Mouse (Mus musculus) embryo, embryonic 11.5 days (tissue): ENCODE data around the gene Gstm1.
A peak's percentile ranks its signal among the peaks of the same experiment; 100 is the strongest.
"Not testable (repeated sequence)": the region's sequence is repeated elsewhere in the genome, so short reads cannot be mapped to it uniquely, and the experiment has no call there.

Experiments used
- DNase-seq: peaks from one replicate; pipeline ENCODE4 v3.0.0-alpha.2; 2012; ENCODE audit warnings: low read depth, low spot score

Gene Gstm1

DNA sequence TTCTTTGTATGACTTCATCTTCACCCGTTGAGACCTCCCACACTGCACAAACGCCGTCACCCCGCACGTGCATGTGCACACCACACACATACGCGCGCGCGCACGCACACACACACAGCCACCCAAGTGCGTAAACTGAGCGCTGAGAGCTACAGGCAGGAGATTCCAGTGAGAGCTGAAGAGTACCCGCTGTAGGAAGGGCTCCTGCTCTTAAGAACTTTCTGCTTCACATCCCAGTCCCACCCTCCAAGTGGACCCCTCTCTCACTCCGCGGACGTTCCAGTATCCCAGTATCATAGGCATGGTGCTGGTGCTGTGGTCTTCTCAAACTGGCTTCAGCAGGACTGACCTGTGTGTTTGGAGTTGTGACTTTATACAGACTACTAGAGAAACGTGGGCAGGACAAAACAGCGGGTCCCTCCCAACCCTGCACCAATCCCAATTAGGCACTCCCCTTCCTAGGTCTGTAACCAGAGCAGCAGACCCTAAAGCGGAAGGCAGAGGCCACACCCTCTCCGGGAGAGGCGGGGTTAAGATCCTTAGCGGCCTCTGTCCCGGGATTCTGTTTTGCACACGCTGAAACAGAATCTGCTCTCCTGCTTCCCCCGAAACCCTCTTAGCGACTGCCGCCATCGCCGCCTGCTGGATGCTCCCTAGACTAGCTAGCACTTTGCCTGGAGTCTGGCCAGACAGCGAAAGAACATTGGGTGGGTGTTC is at the start of gene Gstm1:
Gstm1 (minus strand) TSS at position 501 of the 717 bp plus-strand sequence.
- DNase-seq: peak; percentile 93

DNA sequence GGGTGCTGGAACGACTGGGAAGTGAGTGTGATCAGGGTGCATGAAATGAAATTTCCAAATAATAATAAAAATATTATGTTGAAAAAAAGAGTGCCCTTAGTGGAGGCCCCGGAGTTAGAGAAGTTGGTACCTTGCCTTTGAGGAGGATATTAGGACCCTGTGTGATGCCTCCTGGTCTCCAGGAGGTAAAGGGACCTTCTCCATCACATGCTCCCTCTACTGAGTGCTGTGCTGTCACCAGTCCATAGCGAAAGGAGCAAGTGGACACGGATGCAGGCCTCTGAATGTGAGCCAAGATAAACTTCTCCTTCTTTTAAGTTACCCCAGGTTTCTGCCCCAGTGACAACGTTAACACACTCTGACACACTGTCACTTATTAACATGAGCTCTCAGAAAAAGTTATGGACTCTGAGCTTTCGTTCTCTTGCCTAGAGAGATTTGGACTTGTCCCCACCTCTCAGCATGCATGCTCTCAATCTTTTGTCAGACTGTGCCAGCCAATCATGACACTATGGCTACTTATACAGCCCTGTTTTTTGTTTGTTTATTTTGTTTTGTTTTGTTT is 49.7 kb upstream of the Gstm1 start:
- DNase-seq: no peak

DNA sequence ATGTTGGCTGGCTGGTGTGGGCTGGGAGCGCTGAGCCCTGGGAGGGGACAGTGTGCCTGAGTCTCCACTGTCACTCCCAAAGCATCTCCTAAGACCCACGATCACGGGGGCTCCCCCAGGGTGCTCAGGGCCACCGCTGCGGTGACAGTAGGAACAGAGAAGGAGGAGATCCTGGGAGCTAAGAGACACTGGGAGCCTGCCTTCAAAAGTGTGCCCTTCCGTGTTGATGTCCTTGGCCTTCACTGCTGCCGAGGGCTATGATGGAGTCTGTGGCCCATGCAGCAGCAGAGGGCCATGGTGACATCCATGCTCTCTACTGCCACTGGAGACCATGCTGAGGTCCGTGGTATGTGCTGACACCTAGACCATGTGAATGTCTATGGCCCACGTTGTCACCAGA is 47.8 kb upstream of the Gstm1 start:
- DNase-seq: no peak

DNA sequence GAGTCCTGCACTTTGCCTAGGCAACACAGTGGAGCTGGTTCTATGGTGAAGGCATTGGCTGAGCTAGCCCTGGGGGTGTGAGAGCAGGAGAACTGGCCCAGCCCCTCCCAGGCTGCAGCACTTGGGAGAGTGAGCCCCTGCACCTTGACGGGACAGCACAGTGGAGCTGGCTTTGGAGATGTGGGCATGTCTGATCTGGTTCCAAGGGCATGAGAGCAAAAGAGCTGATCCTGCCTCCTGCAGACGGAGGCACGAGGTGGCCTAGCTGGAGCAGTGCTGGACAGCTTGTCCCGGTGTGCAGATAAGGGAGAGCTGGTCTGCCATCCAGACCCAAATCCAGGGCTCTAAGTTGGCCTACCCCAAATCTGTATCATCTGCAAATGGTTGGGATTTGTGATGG is 46.9 kb upstream of the Gstm1 start:
- no peak for DNase-seq

DNA sequence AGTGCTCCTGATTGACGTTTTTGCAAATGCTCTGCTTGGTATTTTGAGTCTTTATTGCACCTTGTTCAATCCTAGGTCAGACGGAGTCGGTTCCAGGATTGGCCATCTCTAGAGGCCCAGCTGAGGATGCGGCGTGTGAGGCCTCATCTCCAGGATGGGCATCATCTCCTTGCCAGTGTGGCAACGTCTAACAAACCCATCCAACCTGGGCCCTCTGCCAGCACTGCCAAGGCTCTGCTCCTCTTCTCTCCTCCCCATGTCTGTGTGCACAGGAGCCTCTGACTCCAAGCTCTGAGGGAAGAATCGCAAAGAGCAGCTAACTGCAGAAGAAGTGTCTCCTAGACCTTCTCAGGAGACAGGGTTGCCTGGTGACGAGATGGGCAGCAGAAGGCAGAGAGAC is 44.9 kb upstream of the Gstm1 start:
- DNase-seq: no peak

DNA sequence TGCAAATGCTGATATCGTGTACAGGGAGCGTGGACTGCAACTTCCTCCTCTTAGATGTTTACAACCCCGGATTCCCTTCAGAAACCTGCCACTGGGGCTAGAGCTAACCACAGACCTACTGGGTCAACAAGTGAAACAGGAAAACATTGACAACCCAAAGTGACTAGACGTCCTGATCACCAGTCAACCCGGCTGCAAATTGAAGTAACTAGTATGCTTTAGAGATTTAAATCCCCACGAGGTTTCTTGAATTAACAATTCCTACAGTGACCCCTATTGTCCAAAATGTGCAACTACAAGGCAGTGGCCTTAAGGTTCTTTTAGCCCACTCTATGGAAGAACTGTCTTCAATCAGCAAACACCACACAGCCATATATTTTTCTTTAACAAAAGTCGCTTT is 43.6 kb upstream of the Gstm1 start:
- DNase-seq: no peak

DNA sequence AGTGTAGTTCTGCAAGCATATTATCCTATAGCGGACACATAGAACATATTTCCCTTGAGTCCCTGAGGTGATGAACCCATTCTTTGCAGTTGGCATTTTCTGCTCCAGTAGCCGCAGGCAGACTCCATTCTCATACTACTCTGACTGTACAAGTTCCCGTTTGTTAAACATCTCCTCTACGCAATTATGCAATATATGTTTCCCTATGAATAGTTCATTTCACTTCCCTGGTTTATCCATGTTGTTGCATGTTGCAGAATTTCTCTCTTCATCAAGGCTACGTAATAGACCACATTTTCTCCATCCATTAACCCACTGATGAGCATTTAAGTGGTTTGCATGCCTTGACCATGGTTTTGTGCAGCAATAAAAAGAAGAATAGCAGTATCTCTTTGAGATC is 32.7 kb upstream of the Gstm1 start:
- DNase-seq: no peak

DNA sequence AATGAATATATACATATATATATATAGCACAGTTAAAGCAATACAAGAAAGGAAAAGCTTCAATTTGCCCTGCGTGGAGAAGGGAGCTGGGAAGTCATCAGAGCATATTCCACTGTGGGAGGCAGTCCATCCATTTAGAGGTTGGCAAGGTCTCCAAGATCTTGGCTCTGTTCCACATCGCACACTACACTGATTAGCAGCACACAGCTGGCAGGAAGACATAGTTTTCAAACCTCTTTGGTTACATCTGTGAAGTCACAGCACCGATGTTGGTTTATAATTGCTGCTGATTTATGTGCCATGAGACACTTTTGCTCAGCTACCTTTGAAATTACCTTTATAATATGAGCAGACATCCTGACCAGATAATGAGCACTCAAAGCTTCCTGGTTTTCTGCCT is 30.5 kb upstream of the Gstm1 start:
- DNase-seq: no peak

DNA sequence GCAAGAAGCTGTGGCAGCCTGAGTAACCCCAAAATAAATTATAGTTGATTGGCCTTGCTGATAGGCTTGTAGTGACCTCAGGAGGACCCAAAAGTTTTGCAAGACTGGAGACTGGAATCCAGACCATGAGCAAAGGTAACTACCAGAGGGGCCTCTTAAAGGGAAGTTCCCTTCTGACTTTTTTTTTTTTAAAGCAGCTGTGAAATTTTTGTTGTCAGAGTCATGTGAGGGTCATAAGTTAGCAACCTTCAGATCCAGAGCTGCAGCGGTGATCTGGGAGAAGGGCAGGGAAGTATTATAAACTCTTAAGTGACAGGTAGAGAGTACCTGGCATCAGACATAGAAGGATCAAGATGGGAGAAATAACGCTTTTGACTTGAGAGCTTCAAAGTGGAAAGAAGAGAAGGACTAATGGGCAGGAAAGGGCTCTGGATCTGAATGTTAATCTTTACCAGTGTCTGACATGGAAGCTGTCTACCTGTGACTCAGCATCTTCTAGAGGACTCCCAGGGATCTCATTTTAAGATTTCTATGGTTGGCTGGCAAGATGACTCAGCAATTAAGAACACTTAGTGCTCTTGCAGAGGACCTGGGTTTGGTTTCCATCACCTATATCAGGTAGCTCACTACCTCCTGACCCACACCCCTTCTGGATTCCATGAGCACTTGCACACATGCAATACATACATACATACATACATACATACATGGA is 29.3 kb upstream of the Gstm1 start:
- no peak for DNase-seq

DNA sequence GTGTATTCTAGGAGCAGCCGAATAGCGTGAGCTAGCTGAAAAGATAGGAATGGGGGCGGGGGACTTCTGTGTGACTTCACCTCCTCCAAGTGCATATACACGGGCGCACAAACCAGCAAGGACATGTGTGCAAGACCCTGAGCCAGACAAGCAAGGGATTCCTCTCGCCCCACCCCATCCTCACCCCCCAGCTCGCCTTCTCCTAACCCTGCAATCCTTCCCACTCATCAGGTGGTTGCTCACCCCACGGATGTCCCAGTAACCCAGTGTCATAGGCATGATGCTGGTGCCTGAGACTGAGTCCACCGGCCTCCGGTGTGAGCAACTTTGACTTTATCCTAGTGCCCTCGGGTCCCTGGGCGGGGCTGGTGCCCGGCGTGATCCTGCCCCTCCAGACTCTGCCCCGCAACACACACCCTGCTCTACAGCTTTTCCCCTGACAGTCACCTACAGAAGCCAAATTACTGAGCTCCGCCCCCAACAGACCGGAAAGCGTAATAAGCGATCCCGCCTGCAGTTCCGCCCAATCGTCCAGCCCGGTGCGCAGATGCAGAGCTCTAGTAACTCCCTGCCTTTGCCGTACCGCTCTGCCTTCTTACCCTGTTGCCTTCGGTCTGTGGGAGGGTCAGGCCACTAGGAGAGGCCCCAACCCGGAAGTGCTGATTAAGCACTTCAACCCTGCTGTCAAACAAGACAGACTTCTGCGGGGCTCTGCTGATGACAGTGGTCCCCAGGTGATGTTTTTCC is 26.8 kb upstream of the Gstm1 start, which contains the start of gene Gstm4:
Gstm4 (minus strand) TSS at position 501 of the 747 bp plus-strand sequence.
- DNase-seq: peak; percentile 64

DNA sequence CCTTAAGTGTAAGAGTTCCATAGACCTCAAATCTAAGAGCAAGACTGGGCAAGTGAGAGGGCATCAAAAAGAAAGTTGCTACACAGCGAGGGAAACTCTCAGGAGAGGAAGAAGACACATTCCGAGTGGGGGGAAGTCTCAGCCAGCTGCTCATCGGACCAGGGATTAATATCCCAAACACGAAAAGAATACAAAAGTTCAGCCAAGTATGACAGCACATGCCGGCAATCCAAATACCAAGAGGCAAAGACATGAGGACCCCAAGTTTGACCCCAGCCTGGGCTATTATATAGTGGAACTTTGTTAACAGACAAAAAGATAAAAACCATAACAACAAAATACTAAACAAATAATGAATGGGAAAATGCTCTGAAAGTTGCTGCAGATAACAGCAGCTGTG is 15.4 kb upstream of the Gstm1 start:
- DNase-seq: no peak

DNA sequence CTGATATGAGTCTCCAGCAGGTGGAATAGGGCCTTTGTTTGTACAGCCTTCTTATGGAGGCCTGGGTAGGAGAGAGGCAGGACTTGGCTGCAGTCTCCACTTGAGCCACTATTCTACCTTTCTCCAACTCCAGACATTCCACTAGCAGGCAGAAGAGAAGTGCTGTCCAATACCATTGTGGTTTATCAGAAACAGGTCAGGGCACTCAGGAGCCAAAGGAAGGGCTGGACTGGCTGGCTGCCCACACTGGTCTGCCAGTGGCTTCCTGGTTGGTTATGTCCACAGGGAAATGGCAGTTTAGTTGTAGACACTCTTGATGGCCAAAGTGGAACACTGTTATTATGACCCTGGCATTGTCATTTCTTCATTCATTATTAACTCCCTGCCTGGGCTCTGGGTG is 14.3 kb upstream of the Gstm1 start:
- no peak for DNase-seq

DNA sequence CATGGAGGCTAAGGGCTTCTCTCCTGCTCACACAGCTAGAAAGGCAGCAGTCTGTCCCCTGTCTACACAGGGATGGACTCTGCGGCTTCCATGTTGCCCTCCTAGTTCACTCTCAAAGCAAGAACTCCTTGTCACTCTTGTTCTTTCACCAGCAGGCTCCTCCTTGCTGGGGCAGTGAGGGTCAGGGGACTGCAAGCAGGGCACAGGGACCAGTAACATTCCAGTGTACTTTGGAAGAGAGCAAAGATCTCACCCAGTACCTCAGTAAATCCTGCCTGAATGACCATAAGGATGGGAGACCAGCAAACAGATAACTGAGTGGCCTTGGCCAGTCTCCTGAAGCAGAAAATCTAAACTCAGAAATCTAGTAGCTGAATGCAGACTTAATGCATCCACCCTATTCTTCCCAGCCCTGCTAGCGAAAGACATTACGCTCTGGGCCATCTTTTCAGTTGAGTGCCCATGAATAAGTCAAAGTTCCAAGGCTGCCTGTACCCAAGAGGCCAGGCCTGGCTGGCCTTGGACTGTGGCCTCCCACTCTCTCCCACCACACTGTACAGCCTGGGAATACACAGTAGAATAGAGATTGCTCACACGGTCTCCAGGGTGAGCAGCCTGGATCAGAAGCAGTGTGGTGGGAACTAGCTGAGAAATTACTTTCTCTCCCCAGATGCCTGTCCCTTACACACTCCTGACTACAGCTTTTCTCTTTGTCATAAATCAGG is 11.0 kb upstream of the Gstm1 start:
- no peak for DNase-seq

DNA sequence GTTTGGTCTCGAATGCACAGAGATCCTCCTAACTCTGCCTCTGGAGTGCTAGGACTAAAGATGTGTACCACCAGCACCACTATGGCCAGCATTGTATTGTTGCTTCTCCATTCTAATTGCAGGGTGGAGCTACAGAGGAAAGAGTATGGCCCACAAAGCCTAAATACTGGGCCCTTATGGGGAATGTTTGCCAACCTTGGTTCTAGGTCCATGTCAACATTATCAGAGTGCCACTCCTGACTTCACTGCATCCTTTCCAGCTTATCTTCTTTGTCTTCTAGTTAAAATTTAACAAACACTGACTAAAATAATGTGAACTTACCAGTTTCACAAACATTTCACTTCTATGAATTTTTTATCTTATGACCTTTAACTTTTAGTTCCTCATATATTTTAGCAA is 8.8 kb upstream of the Gstm1 start:
- no peak for DNase-seq

DNA sequence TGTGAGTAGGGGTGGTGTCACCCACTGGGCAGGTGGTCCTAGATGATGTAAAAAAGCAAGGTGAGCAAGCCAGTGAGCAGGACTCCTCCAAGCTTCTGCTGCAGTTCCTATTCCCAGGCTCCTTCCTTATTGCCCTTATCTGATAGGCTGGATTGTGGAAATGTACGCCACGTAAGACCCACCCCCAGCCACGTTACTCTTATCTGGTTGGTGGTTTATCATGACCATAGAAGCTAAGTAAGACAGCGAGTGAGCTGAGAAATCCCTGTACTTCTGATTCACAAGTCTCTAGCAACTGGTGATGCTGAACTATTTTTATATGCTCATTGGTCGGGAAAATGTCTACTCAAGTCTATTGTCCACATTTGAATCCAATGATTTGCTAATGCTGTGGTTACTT is 8.3 kb upstream of the Gstm1 start:
- DNase-seq: no peak

DNA sequence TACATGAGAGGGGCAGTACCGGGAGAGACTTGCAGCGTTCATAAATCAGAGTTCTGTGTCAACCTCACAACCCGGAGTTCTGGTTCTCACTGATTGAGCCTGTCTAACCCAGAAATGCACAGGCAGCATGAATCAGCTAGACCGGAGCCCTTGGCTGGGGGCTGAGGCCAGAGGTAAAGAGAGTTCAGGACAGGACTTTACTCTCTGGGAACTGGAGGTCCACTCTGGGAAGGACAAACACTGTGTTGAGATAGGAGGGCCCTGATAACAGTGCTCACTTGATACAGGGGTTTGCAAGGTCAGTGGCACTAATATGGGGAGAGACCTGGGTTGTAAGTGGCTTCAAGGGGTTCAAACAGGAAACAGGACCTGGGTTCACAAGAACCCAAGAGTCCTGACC is 7.5 kb upstream of the Gstm1 start:
- no peak for DNase-seq

DNA sequence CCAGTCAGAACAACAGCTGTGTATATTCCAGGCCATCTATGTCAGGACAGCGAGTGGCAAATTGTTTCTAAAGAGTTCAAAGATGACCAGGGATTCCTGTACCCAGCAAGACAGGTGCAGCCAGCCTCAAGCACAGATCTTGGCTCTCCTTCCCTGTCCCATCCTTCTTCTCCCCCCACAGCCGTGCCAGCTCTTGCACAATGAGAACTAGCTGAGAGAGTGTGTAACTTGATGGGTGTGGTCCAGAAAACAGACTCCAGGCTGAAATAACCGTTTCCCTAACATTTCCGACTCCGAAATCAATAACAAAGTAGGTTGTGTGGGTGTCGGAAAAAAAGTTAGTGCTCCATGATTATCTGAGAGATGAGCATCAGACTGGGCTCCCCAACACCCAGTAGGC is 4.9 kb upstream of the Gstm1 start:
- no peak for DNase-seq

DNA sequence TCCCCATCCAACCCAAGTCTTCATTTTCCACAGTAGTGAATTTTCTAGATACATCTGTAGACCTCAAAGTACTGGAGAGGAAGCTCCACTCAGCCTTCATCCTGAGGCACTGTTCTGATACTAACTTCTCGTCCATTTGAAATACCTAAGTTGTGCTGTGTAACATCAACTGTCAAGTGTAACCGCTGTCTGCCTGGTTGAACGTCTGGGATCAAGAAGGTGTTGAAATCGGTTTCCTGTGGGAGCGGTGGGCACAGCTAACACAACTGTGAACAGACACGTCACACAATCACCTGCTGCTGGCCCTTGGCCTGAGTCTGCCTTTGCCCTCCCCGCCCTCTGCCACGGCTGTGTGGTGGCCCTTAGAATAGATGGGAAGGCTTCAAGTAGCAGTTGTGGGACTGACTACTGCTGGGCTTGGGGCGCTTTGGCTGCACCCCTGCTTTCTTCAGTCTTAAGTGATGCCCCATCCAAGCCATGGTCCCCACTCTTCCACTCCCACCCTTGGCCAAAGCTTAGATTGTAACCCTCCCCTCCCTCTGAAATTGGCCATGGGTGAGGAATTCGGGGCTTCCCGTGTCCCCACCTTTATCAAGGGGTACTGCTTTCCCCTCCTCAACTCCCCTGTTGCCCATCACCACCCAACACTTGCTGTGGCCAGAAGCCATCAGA is 2.7 kb upstream of the Gstm1 start:
- DNase-seq: not testable (repeated sequence)

DNA sequence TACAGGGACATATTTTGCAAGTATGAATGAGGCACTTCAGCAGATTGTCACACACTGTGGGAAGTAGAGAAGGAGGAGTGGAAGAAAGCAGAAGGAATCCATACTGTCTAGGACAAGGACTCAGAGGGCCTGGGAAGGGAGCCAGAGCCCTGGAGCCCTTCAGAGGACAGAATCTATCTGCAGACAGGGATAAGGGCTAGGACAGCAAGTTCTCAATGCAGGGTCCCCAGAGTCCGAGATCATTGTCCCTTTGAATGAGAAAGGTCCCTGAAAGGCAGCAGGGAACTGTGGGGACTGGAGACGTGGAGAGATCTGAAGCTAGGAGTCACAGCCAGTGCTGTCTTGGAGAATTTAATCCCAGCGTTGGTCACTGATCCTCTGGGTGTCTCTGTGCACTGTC is 1.5 kb upstream of the Gstm1 start:
- not testable (repeated sequence) for DNase-seq

DNA sequence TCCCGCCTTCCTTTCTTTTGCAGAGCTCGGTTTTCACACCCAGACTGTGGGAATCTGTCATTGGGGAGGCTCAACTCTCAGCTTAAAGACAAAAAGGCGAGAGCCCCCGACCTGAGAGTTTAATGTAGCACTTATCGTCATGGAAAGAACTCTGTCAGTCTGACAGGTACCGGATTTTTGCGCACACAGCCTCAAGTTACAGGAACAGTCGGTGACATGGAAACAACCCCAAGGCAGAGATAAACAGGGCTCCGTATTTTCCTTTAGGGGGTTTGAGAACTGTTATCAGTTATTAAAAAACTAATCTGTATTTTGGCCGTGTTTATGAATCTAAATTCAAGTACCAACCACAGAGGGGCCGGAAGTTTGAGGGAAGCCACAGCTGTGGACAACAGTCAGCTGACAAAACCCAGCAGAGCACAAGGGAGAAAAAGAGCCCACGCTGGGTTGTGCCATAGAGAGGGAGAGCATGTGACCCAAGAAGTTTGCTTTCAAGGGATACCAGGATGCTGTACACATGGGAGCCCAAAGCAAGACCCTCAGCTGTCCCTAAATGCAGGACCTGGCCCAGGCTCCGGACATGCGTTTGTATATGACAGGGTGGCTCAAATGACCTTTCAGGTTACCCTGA is 532 bp upstream of the Gstm1 start:
- DNase-seq: no peak

DNA sequence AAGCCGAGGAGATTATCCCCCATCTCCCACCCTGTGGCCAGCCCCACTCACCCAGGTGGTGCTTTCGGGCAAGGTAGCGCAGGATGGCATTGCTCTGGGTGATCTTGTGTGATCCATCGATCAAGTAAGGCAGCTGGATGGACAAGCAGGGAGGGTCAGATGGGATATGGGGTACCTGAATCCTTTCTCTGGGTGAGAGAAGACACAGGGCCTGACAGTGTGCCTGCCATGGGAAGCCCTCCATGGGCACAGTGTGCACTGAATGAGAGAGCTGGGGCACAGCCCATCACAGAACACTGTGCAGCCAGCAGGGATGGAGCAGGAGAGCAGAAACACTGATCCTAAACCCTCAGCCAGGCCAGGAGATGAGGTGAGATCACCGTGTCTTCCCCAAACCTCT is 1.3 kb downstream of the Gstm1 start:
- not testable (repeated sequence) for DNase-seq
